Mouse (Mus musculus): ENCODE data around the gene Tmem106a. TPM values are rescaled to one million over a fixed set of nuclear protein-coding genes. Genes with fewer than 3 reads are reported as not detected.
"Not testable (repeated sequence)": the region's sequence is repeated elsewhere in the genome, so short reads cannot be mapped to it uniquely, and the experiment has no call there.

Tmem106a gene
- polyA plus RNA-seq, 1 experiment from 2014 or later = 0.67 TPM

GRCm38 (mm10) chr11:101617849-101618248 is 35.8 kb downstream of the Tmem106a start:
- H3K9ac ChIP-seq (ENCODE audit: low read length) = no peak overlapping the region
- peaks cover 11% of the 10 kb centered on the region for H3K4me1 ChIP-seq (ENCODE audit: control insufficient read depth, insufficient read depth, low read length)
- peak; percentile 80 for DNase-seq (ENCODE audit: low spot score)
- H3K27me3 ChIP-seq (ENCODE audit: control insufficient read depth, insufficient read depth, low read length) = no peaks in the 10 kb centered on the region
- peak overlapping the region; percentile 24; the same call in 1 of the 2 replicates for H3K4me2 ChIP-seq (ENCODE audit: low read depth, severe bottlenecking)
- ATAC-seq (ENCODE audit: insufficient number of reproducible peaks, low FRiP score, low TSS enrichment, low read depth) = no peak
- H3K36me3 ChIP-seq (ENCODE audit: control insufficient read depth, insufficient read depth, low read length) = no peaks in the 10 kb centered on the region
- no peaks in the 10 kb centered on the region for H3K9me3 ChIP-seq (ENCODE audit: control insufficient read depth, low read length)
- H3K4me3 ChIP-seq (ENCODE audit: low read depth, low read length) = no peak overlapping the region
- WGBS = 12% methylated on average over 8 of the region's 8 CpGs
- 0 out of 2 replicates have a peak overlapping the region, but pooled peaks have one; percentile 42 for H3K27ac ChIP-seq (replicated peaks; ENCODE audit: low read depth, low read length)

GRCm38 (mm10) chr11:101618596-101618995 is 36.6 kb downstream of the Tmem106a start:
- Histone ChIP-seq H3K36me3 (ENCODE audit: control insufficient read depth, insufficient read depth, low read length) (no peaks in the 10 kb centered on the region), H3K9ac (ENCODE audit: low read length) (no peak overlapping the region), H3K27me3 (ENCODE audit: control insufficient read depth, insufficient read depth, low read length) (no peaks in the 10 kb centered on the region), H3K4me1 (ENCODE audit: control insufficient read depth, insufficient read depth, low read length) (peaks cover 11% of the 10 kb centered on the region), H3K27ac (replicated peaks; ENCODE audit: low read depth, low read length) (no peak overlapping the region), H3K4me2 (ENCODE audit: low read depth, severe bottlenecking) (no peak overlapping the region), H3K9me3 (ENCODE audit: control insufficient read depth, low read length) (no peaks in the 10 kb centered on the region), H3K4me3 (ENCODE audit: low read depth, low read length) (no peak overlapping the region)
- ATAC-seq (ENCODE audit: insufficient number of reproducible peaks, low FRiP score, low TSS enrichment, low read depth) (no peak), DNase-seq (ENCODE audit: low spot score) (no peak)
- WGBS = 87% methylated on average over 3 of the region's 3 CpGs

GRCm38 (mm10) chr11:101620022-101620655 is 38.1 kb downstream of the Tmem106a start:
- ATAC-seq (ENCODE audit: insufficient number of reproducible peaks, low FRiP score, low TSS enrichment, low read depth); H3K4me2 ChIP-seq (ENCODE audit: low read depth, severe bottlenecking); H3K36me3 ChIP-seq (ENCODE audit: control insufficient read depth, insufficient read depth, low read length); H3K9ac ChIP-seq (ENCODE audit: low read length); H3K4me3 ChIP-seq (ENCODE audit: low read depth, low read length); H3K9me3 ChIP-seq (ENCODE audit: control insufficient read depth, low read length); H3K27ac ChIP-seq (replicated peaks; ENCODE audit: low read depth, low read length); DNase-seq (ENCODE audit: low spot score); H3K27me3 ChIP-seq (ENCODE audit: control insufficient read depth, insufficient read depth, low read length): not testable (repeated sequence)
- H3K4me1 ChIP-seq (ENCODE audit: control insufficient read depth, insufficient read depth, low read length) = peaks cover 11% of the 10 kb centered on the region
- 89% methylated on average over 11 of the region's 11 CpGs for WGBS

- peak overlapping the region; percentile 99; the same call in 1 of the 2 replicates for H3K27ac ChIP-seq (replicated peaks; ENCODE audit: low read depth, low read length)
- no peaks in the 10 kb centered on the region for H3K4me1 ChIP-seq (ENCODE audit: control insufficient read depth, insufficient read depth, low read length)
- ATAC-seq (ENCODE audit: insufficient number of reproducible peaks, low FRiP score, low TSS enrichment, low read depth) = peak; percentile 48; the same call in 1 of the 2 replicates
- peak overlapping the region; percentile 58 for H3K4me2 ChIP-seq (ENCODE audit: low read depth, severe bottlenecking)
- WGBS = 4% methylated on average over 8 of the region's 8 CpGs
- H3K36me3 ChIP-seq (ENCODE audit: control insufficient read depth, insufficient read depth, low read length) = no peaks in the 10 kb centered on the region
- no peaks in the 10 kb centered on the region for H3K27me3 ChIP-seq (ENCODE audit: control insufficient read depth, insufficient read depth, low read length)
- no peaks in the 10 kb centered on the region for H3K9me3 ChIP-seq (ENCODE audit: control insufficient read depth, low read length)
- no peak for DNase-seq (ENCODE audit: low spot score)
- peak overlapping the region; percentile 33 for H3K4me3 ChIP-seq (ENCODE audit: low read depth, low read length)
- peak overlapping the region; percentile 66 for H3K9ac ChIP-seq (ENCODE audit: low read length)
Observed at GRCm38 (mm10) chr11:101626649-101626994, 44.6 kb downstream of the Tmem106a start.

- ATAC-seq (ENCODE audit: insufficient number of reproducible peaks, low FRiP score, low TSS enrichment, low read depth) (peak; percentile 85), DNase-seq (ENCODE audit: low spot score) (peak; percentile 92)
- Histone ChIP-seq H3K27me3 (ENCODE audit: control insufficient read depth, insufficient read depth, low read length) (no peaks in the 10 kb centered on the region), H3K9me3 (ENCODE audit: control insufficient read depth, low read length) (no peaks in the 10 kb centered on the region), H3K36me3 (ENCODE audit: control insufficient read depth, insufficient read depth, low read length) (no peaks in the 10 kb centered on the region), H3K27ac (replicated peaks; ENCODE audit: low read depth, low read length) (peak within 1 kb of the TSS; percentile 99), H3K4me2 (ENCODE audit: low read depth, severe bottlenecking) (peak within 1 kb of the TSS; percentile 67), H3K9ac (ENCODE audit: low read length) (peak within 1 kb of the TSS; percentile 69), H3K4me3 (ENCODE audit: low read depth, low read length) (peak within 1 kb of the TSS; percentile 39), H3K4me1 (ENCODE audit: control insufficient read depth, insufficient read depth, low read length) (no peaks in the 10 kb centered on the region)
- WGBS = under 1% methylated on average over 32 of the region's 34 CpGs
Observed at GRCm38 (mm10) chr11:101626995-101627856, 45.2 kb downstream of the Tmem106a start, which contains the start of gene Rdm1. TSS of gene Rdm1 (plus strand) at chr11:101627195.

GRCm38 (mm10) chr11:101627857-101628559 is 46.0 kb downstream of the Tmem106a start:
- Histone ChIP-seq H3K9ac (ENCODE audit: low read length) (peak overlapping the region; percentile 69), H3K27ac (replicated peaks; ENCODE audit: low read depth, low read length) (peak overlapping the region; percentile 98), H3K36me3 (ENCODE audit: control insufficient read depth, insufficient read depth, low read length) (no peaks in the 10 kb centered on the region), H3K4me2 (ENCODE audit: low read depth, severe bottlenecking) (peak overlapping the region; percentile 67), H3K9me3 (ENCODE audit: control insufficient read depth, low read length) (no peaks in the 10 kb centered on the region), H3K4me3 (ENCODE audit: low read depth, low read length) (peak overlapping the region; percentile 39), H3K4me1 (ENCODE audit: control insufficient read depth, insufficient read depth, low read length) (no peaks in the 10 kb centered on the region), H3K27me3 (ENCODE audit: control insufficient read depth, insufficient read depth, low read length) (no peaks in the 10 kb centered on the region)
- under 1% methylated on average over 33 of the region's 33 CpGs for WGBS
- DNase-seq (ENCODE audit: low spot score) = peak; percentile 94
- peak; percentile 60 for ATAC-seq (ENCODE audit: insufficient number of reproducible peaks, low FRiP score, low TSS enrichment, low read depth)

- 64% methylated on average over 4 of the region's 5 CpGs for WGBS
- H3K9ac ChIP-seq (ENCODE audit: low read length); DNase-seq (ENCODE audit: low spot score): not testable (repeated sequence)
Observed at GRCm38 (mm10) chr11:101628733-101629417, 46.8 kb downstream of the Tmem106a start.

More at GRCm38 (mm10) chr11:101628733-101629417, 46.8 kb downstream of the Tmem106a start:
- not testable (repeated sequence) for H3K4me1 ChIP-seq (ENCODE audit: control insufficient read depth, insufficient read depth, low read length); H3K27me3 ChIP-seq (ENCODE audit: control insufficient read depth, insufficient read depth, low read length); ATAC-seq (ENCODE audit: insufficient number of reproducible peaks, low FRiP score, low TSS enrichment, low read depth); H3K27ac ChIP-seq (replicated peaks; ENCODE audit: low read depth, low read length); H3K36me3 ChIP-seq (ENCODE audit: control insufficient read depth, insufficient read depth, low read length); H3K9me3 ChIP-seq (ENCODE audit: control insufficient read depth, low read length)
- Histone ChIP-seq H3K4me3 (ENCODE audit: low read depth, low read length) (peak overlapping the region; percentile 39; the same call in 1 of the 2 replicates), H3K4me2 (ENCODE audit: low read depth, severe bottlenecking) (peak overlapping the region; percentile 67; the same call in 1 of the 2 replicates)

All from limb, embryonic 11.5 days (tissue).